Mouse (Mus musculus) erythroblast, embryonic 14.5 days (primary cell): Measurements from ENCODE around the gene Vmn1r40.

ENCODE experiments used
- GATA1 ChIP-seq: IDR thresholded peaks from 2 replicates; pipeline ENCODE4 v1.6.1; 2012; ENCODE audit warnings: low read length, inconsistent platforms, mixed read lengths
- TAL1 ChIP-seq: IDR thresholded peaks from 3 replicates; pipeline ENCODE4 v1.6.1; 2012; ENCODE audit warnings: low read length, inconsistent platforms, mixed read lengths

DNA sequence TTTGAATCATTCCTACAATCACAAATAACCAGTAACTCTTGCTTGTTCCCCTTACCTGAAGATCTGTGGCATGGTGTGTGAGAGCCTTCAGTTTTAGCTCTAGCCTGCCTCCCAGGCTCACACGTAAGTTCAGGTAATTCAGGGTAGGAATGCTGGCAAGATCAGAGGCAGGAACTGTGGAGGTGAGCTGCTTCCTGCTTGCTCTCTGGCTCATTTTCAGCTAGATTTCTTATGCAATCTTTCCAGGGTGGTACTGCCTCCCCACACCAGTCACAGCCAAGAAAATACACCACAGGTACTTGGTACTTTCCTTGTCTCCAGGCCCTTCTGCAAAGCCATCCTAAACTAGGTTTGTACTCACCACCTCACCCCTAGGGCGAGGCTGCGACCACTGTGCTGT is 44.8 kb upstream of the Vmn1r40 start:
- no peak for TF ChIP-seq GATA1
- no peak for TF ChIP-seq TAL1
